Comparison of ENCODE assay signal across 8 mouse cellular contexts in the genomic region with DNA sequence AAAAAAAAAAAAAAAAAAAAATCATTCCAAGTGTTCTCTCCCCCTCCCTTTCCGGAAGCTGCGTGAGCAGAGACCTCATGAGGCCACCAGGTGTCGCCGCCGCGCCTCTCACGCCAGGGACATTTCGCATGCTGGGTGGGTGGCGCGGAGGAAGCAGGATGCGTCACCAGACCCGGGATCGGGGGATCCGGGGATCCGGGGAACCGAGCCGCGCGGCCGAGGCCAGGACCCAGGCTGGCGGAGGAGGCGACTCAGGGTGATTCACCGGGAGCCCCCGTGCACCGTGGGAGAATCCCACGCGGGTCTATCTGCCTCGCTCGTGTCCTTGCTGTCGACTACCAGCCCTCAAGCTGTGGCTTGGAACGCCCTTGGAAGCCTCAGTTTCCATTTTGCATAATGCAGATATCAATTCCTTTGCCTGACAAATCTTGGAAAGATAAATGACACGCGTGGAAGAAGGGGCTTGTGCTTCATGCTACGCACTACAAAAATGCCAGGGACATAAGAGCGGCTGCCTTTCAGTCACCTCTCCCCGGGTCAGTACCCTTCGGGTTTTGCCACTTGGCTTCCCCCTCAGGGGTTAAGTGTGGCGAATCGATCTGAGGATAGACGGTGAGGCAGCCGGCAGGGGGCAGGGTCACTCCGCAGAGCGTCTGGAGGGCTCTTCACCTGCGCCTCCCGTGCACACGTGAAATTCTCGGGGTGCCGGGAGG. TPM values are rescaled to one million over a fixed set of nuclear protein-coding genes. Genes with fewer than 3 reads are reported as not detected.
DNase-seq lines count a peak whose midpoint lies in the region; ATAC-seq and TF ChIP-seq lines count a peak whose summit lies in the region.

No protein-coding gene starts in this region.

- H3K4me2 ChIP-seq in forebrain, embryonic 12.5 days, result peak overlapping the region; percentile 91
- H3K4me2 ChIP-seq in heart, postnatal 0 days (ENCODE audit: low read depth, low read length), result peak overlapping the region; percentile 82
- peak overlapping the region; percentile 92 for H3K4me2 ChIP-seq in liver, embryonic 16.5 days (ENCODE audit: low read depth, low read length)
- H3K4me2 ChIP-seq in neural tube, embryonic 12.5 days (replicated peaks), result peak overlapping the region; percentile 88
- peak overlapping the region; percentile 91 for H3K4me2 ChIP-seq in stomach, postnatal 0 days (replicated peaks; ENCODE audit: low read depth)

- TF ChIP-seq EP300 in heart, postnatal 0 days (IDR thresholded peaks at IDR 0.05; ENCODE audit: low read depth), result no peak; the same call in 1 of the 2 replicates
- TF ChIP-seq EP300 in stomach, postnatal 0 days (optimal IDR thresholded peaks at IDR 0.05), result no peak

- peak overlapping the region; percentile 90 for H3K4me3 ChIP-seq in E14TG2a.4 (replicated peaks; ENCODE audit: low read length)
- H3K4me3 ChIP-seq in forebrain, embryonic 12.5 days (replicated peaks), result peak overlapping the region; percentile 48
- H3K4me3 ChIP-seq in heart, postnatal 0 days (ENCODE audit: low read depth, low read length), result peak overlapping the region; percentile 47
- H3K4me3 ChIP-seq in liver, embryonic 16.5 days (ENCODE audit: low read depth, low read length), result peak overlapping the region; percentile 62
- peak overlapping the region; percentile 43 for H3K4me3 ChIP-seq in neural tube, embryonic 12.5 days
- H3K4me3 ChIP-seq in stomach, postnatal 0 days (ENCODE audit: low read depth, low read length), result peak overlapping the region; percentile 52

- DNase-seq in c-Kit-positive CD71-positive TER-119-negative erythroid progenitor cells, embryonic 14.5 days (ENCODE audit: low read depth), result peak; percentile 77
- peak; percentile 92 for DNase-seq in heart, postnatal 0 days (ENCODE audit: low spot score)
- peak; percentile 94 to 96 for DNase-seq in kidney, postnatal 4 days
- DNase-seq in stomach, postnatal 0 days (ENCODE audit: low spot score), result peak; percentile 93

- WGBS in forebrain, embryonic 12.5 days, result under 1% methylated on average over 48 of the region's 48 CpGs
- under 1% methylated on average over 48 of the region's 48 CpGs for WGBS in heart, postnatal 0 days
- WGBS in liver, embryonic 16.5 days (ENCODE audit: insufficient replicate concordance), result under 1% methylated on average over 48 of the region's 48 CpGs
- WGBS in neural tube, embryonic 12.5 days, result under 1% methylated on average over 48 of the region's 48 CpGs
- WGBS in stomach, postnatal 0 days, result 1% methylated on average over 48 of the region's 48 CpGs

- H3K27me3 ChIP-seq in E14TG2a.4 (ENCODE audit: insufficient read depth, low read length), result peaks cover 37% of the 10 kb centered on the region
- peaks cover 37% of the 10 kb centered on the region for H3K27me3 ChIP-seq in forebrain, embryonic 12.5 days
- no peaks in the 10 kb centered on the region for H3K27me3 ChIP-seq in heart, postnatal 0 days (ENCODE audit: control insufficient read depth, insufficient read depth, low read length)
- H3K27me3 ChIP-seq in liver, embryonic 16.5 days (ENCODE audit: control insufficient read depth, insufficient read depth, low read depth, low read length), result peaks cover 51% of the 10 kb centered on the region
- H3K27me3 ChIP-seq in neural tube, embryonic 12.5 days (replicated peaks), result peaks cover 35% of the 10 kb centered on the region
- no peaks in the 10 kb centered on the region for H3K27me3 ChIP-seq in stomach, postnatal 0 days (ENCODE audit: control insufficient read depth, insufficient read depth, low read length)

- no peaks in the 10 kb centered on the region for H3K9me3 ChIP-seq in E14TG2a.4 (ENCODE audit: low read length)
- no peaks in the 10 kb centered on the region for H3K9me3 ChIP-seq in forebrain, embryonic 12.5 days
- no peaks in the 10 kb centered on the region for H3K9me3 ChIP-seq in heart, postnatal 0 days (replicated peaks; ENCODE audit: control insufficient read depth, low read length)
- no peaks in the 10 kb centered on the region for H3K9me3 ChIP-seq in liver, embryonic 16.5 days (replicated peaks; ENCODE audit: control insufficient read depth, low read length)
- H3K9me3 ChIP-seq in neural tube, embryonic 12.5 days, result no peaks in the 10 kb centered on the region
- no peaks in the 10 kb centered on the region for H3K9me3 ChIP-seq in stomach, postnatal 0 days (ENCODE audit: control insufficient read depth, low read length)

- peak; percentile 34 for ATAC-seq in forebrain, embryonic 12.5 days (ENCODE audit: low FRiP score)
- ATAC-seq in heart, postnatal 0 days (ENCODE audit: insufficient read depth, low read depth), result peak; percentile 31
- ATAC-seq in liver, embryonic 16.5 days (ENCODE audit: low read depth), result peak; percentile 25
- peak; percentile 18 for ATAC-seq in neural tube, embryonic 12.5 days (ENCODE audit: low FRiP score, low read depth)
- ATAC-seq in stomach, postnatal 0 days (ENCODE audit: low FRiP score, low TSS enrichment), result peak; percentile 60

- peaks cover 85% of the 10 kb centered on the region for H3K4me1 ChIP-seq in E14TG2a.4 (replicated peaks; ENCODE audit: low read depth, low read length)
- peaks cover 48% of the 10 kb centered on the region for H3K4me1 ChIP-seq in forebrain, embryonic 12.5 days
- peaks cover 30% of the 10 kb centered on the region for H3K4me1 ChIP-seq in heart, postnatal 0 days (ENCODE audit: control insufficient read depth, insufficient read depth)
- H3K4me1 ChIP-seq in liver, embryonic 16.5 days (ENCODE audit: control insufficient read depth, low read depth, low read length), result peaks cover 43% of the 10 kb centered on the region
- peaks cover 43% of the 10 kb centered on the region for H3K4me1 ChIP-seq in neural tube, embryonic 12.5 days
- peaks cover 9% of the 10 kb centered on the region for H3K4me1 ChIP-seq in stomach, postnatal 0 days (replicated peaks; ENCODE audit: control insufficient read depth, insufficient read depth)

- H3K27ac ChIP-seq in forebrain, embryonic 12.5 days, result no peak overlapping the region
- H3K27ac ChIP-seq in heart, postnatal 0 days (ENCODE audit: low read depth), result peak overlapping the region; percentile 90
- no peak overlapping the region for H3K27ac ChIP-seq in liver, embryonic 16.5 days (ENCODE audit: low read length)
- no peak overlapping the region for H3K27ac ChIP-seq in neural tube, embryonic 12.5 days
- peak overlapping the region; percentile 93 for H3K27ac ChIP-seq in stomach, postnatal 0 days (replicated peaks)

- H3K9ac ChIP-seq in forebrain, embryonic 12.5 days, result peak overlapping the region; percentile 64
- peak overlapping the region; percentile 54 for H3K9ac ChIP-seq in heart, postnatal 0 days (replicated peaks; ENCODE audit: low read depth, low read length)
- peak overlapping the region; percentile 54 for H3K9ac ChIP-seq in liver, embryonic 16.5 days (ENCODE audit: low read depth, low read length)
- H3K9ac ChIP-seq in neural tube, embryonic 12.5 days, result peak overlapping the region; percentile 62
- peak overlapping the region; percentile 64 for H3K9ac ChIP-seq in stomach, postnatal 0 days (ENCODE audit: low read length)

- peak; percentile 58 for TF ChIP-seq CTCF in E14TG2a.4 (conservative IDR thresholded peaks at IDR 0.05; ENCODE audit: low read length)
- TF ChIP-seq CTCF in heart, postnatal 0 days (IDR thresholded peaks at IDR 0.05; ENCODE audit: low read depth), result peak; percentile 96
- TF ChIP-seq CTCF in stomach, postnatal 0 days (IDR thresholded peaks at IDR 0.05; ENCODE audit: low read depth), result peak; percentile 92

- peaks cover 8% of the 10 kb centered on the region for H3K36me3 ChIP-seq in E14TG2a.4 (ENCODE audit: insufficient read depth, low read length)
- no peaks in the 10 kb centered on the region for H3K36me3 ChIP-seq in forebrain, embryonic 12.5 days (replicated peaks)
- no peaks in the 10 kb centered on the region for H3K36me3 ChIP-seq in heart, postnatal 0 days (replicated peaks; ENCODE audit: control insufficient read depth, insufficient read depth, low read length)
- no peaks in the 10 kb centered on the region for H3K36me3 ChIP-seq in liver, embryonic 16.5 days (ENCODE audit: control insufficient read depth, insufficient read depth)
- no peaks in the 10 kb centered on the region for H3K36me3 ChIP-seq in neural tube, embryonic 12.5 days
- H3K36me3 ChIP-seq in stomach, postnatal 0 days (ENCODE audit: control insufficient read depth, insufficient read depth, low read length), result no peaks in the 10 kb centered on the region

RNA-seq across cellular contexts. Expression of a gene that starts 1.1 kb away (rescaled TPM):
- 8.2 and 9.8 TPM in 2 replicates for polyA plus RNA-seq in forebrain, embryonic 12.5 days (2016; fragmentation: Nextera tagmentation; extraction: Ambion mirVana)
- total RNA-seq in heart, postnatal 0 days (2014; rRNA removed; ENCODE audit: low replicate concordance), result 18.9 and 26.8 TPM in 2 replicates
- 22.3 and 28.0 TPM in 2 replicates for polyA plus RNA-seq in heart, postnatal 0 days (2015; fragmentation: Nextera tagmentation; extraction: Ambion mirVana)
- polyA plus RNA-seq in liver, embryonic 16.5 days (2015; fragmentation: Nextera tagmentation; extraction: Ambion mirVana), result 4.0 and 5.0 TPM in 2 replicates
- polyA plus RNA-seq in neural tube, embryonic 12.5 days (2016; fragmentation: Nextera tagmentation; extraction: Ambion mirVana), result 7.9 and 8.0 TPM in 2 replicates
- 59.5 and 62.2 TPM in 2 replicates for polyA plus RNA-seq in stomach, postnatal 0 days (2015; fragmentation: Nextera tagmentation; extraction: Ambion mirVana)

RNA-seq across cellular contexts. Expression of a gene that starts 10.7 kb away (rescaled TPM):
- polyA plus RNA-seq in forebrain, embryonic 12.5 days (2016; fragmentation: Nextera tagmentation; extraction: Ambion mirVana), result 67.7 and 73.8 TPM in 2 replicates
- 13.9 and 18.9 TPM in 2 replicates for total RNA-seq in heart, postnatal 0 days (2014; rRNA removed; ENCODE audit: low replicate concordance)
- polyA plus RNA-seq in heart, postnatal 0 days (2015; fragmentation: Nextera tagmentation; extraction: Ambion mirVana), result 9.1 and 9.7 TPM in 2 replicates
- polyA plus RNA-seq in liver, embryonic 16.5 days (2015; fragmentation: Nextera tagmentation; extraction: Ambion mirVana), result 10.3 TPM in 2 replicates
- polyA plus RNA-seq in neural tube, embryonic 12.5 days (2016; fragmentation: Nextera tagmentation; extraction: Ambion mirVana), result 57.1 and 61.3 TPM in 2 replicates
- polyA plus RNA-seq in stomach, postnatal 0 days (2015; fragmentation: Nextera tagmentation; extraction: Ambion mirVana), result 12.0 and 12.4 TPM in 2 replicates

RNA-seq across cellular contexts. Expression of a gene that starts 28.0 kb away (rescaled TPM):
- polyA plus RNA-seq in forebrain, embryonic 12.5 days (2016; fragmentation: Nextera tagmentation; extraction: Ambion mirVana), result 311 and 314 TPM in 2 replicates
- 163 and 256 TPM in 2 replicates for total RNA-seq in heart, postnatal 0 days (2014; rRNA removed; ENCODE audit: low replicate concordance)
- 355 and 386 TPM in 2 replicates for polyA plus RNA-seq in heart, postnatal 0 days (2015; fragmentation: Nextera tagmentation; extraction: Ambion mirVana)
- polyA plus RNA-seq in liver, embryonic 16.5 days (2015; fragmentation: Nextera tagmentation; extraction: Ambion mirVana), result 151 and 160 TPM in 2 replicates
- polyA plus RNA-seq in neural tube, embryonic 12.5 days (2016; fragmentation: Nextera tagmentation; extraction: Ambion mirVana), result 282 and 323 TPM in 2 replicates
- polyA plus RNA-seq in stomach, postnatal 0 days (2015; fragmentation: Nextera tagmentation; extraction: Ambion mirVana), result 292 and 304 TPM in 2 replicates

RNA-seq across cellular contexts. Expression of a gene that starts 57.1 kb away (rescaled TPM):
- 0.06 and 0.08 TPM in 2 replicates for polyA plus RNA-seq in forebrain, embryonic 12.5 days (2016; fragmentation: Nextera tagmentation; extraction: Ambion mirVana)
- total RNA-seq in heart, postnatal 0 days (2014; rRNA removed; ENCODE audit: low replicate concordance), result not detected in 2 replicates
- 0.03 TPM in 1 of 2 replicates, not detected in the other for polyA plus RNA-seq in heart, postnatal 0 days (2015; fragmentation: Nextera tagmentation; extraction: Ambion mirVana)
- polyA plus RNA-seq in liver, embryonic 16.5 days (2015; fragmentation: Nextera tagmentation; extraction: Ambion mirVana), result 0.04 TPM in 1 of 2 replicates, not detected in the other
- polyA plus RNA-seq in neural tube, embryonic 12.5 days (2016; fragmentation: Nextera tagmentation; extraction: Ambion mirVana), result 0.06 and 0.10 TPM in 2 replicates
- 2.0 and 2.2 TPM in 2 replicates for polyA plus RNA-seq in stomach, postnatal 0 days (2015; fragmentation: Nextera tagmentation; extraction: Ambion mirVana)

Comparison
In these comparisons a context has a peak if more than half of its experiments do, and no peak if none do; other contexts are left out.
1. H3K27ac ChIP-seq: peak in heart, postnatal 0 days (single experiment) and stomach, postnatal 0 days (single experiment); none in forebrain, embryonic 12.5 days (single experiment), liver, embryonic 16.5 days (single experiment) and neural tube, embryonic 12.5 days (single experiment).
2. Peak in every context shown above with its lines, with median percentiles within 50 percentile points of each other: H3K4me3 ChIP-seq, CTCF ChIP-seq, DNase-seq, ATAC-seq, H3K4me2 ChIP-seq and H3K9ac ChIP-seq.